Mouse (Mus musculus): ENCODE results near the gene Tnf. TPM values are rescaled to one million over a fixed set of nuclear protein-coding genes. Genes with fewer than 3 reads are reported as not detected.

Gene Tnf
- polyA plus RNA-seq, 1 experiment: 2.9 TPM

- H3K36me3 ChIP-seq (replicated peaks; ENCODE audit: low read length): peaks cover 100% of the 10 kb centered on the region
- no peak overlapping the region for H3K4me3 ChIP-seq (replicated peaks)
- no peaks in the 10 kb centered on the region for H3K9me3 ChIP-seq
- no peaks in the 10 kb centered on the region for H3K27me3 ChIP-seq (replicated peaks)
- no peak for TF ChIP-seq GATA1 (IDR thresholded peaks at IDR 0.05; ENCODE audit: borderline replicate concordance, low read length)
- no peak for TF ChIP-seq FLI1 (IDR thresholded peaks at IDR 0.05; ENCODE audit: low read length)
- peaks cover 35% of the 10 kb centered on the region for H3K4me1 ChIP-seq
These were observed 44.1 kb downstream of the Tnf start for GRCm38 (mm10) chr17:35157661-35158175.

- no peak for TF ChIP-seq GATA1 (IDR thresholded peaks at IDR 0.05; ENCODE audit: borderline replicate concordance, low read length)
- no peak for TF ChIP-seq FLI1 (IDR thresholded peaks at IDR 0.05; ENCODE audit: low read length)
- no peaks in the 10 kb centered on the region for H3K9me3 ChIP-seq
- H3K36me3 ChIP-seq (replicated peaks; ENCODE audit: low read length): peaks cover 100% of the 10 kb centered on the region
- peaks cover 30% of the 10 kb centered on the region for H3K4me1 ChIP-seq
- peak overlapping the region; percentile 28 for H3K4me3 ChIP-seq (replicated peaks)
- no peaks in the 10 kb centered on the region for H3K27me3 ChIP-seq (replicated peaks)
These were observed 44.6 kb downstream of the Tnf start for GRCm38 (mm10) chr17:35157254-35157653.

GRCm38 (mm10) chr17:35156461-35157200, 45.2 kb downstream of the Tnf start:
- Histone ChIP-seq H3K9me3 (no peaks in the 10 kb centered on the region), H3K36me3 (replicated peaks; ENCODE audit: low read length) (peaks cover 99% of the 10 kb centered on the region), H3K4me1 (peaks cover 24% of the 10 kb centered on the region), H3K4me3 (replicated peaks) (no peak overlapping the region), H3K27me3 (replicated peaks) (no peaks in the 10 kb centered on the region)
- TF ChIP-seq FLI1 (IDR thresholded peaks at IDR 0.05; ENCODE audit: low read length) (no peak), GATA1 (IDR thresholded peaks at IDR 0.05; ENCODE audit: borderline replicate concordance, low read length) (no peak)

- Histone ChIP-seq H3K27me3 (replicated peaks) (no peaks in the 10 kb centered on the region), H3K4me3 (replicated peaks) (no peak overlapping the region), H3K9me3 (no peaks in the 10 kb centered on the region), H3K36me3 (replicated peaks; ENCODE audit: low read length) (peaks cover 98% of the 10 kb centered on the region), H3K4me1 (peaks cover 13% of the 10 kb centered on the region)
- TF ChIP-seq FLI1 (IDR thresholded peaks at IDR 0.05; ENCODE audit: low read length) (no peak), GATA1 (IDR thresholded peaks at IDR 0.05; ENCODE audit: borderline replicate concordance, low read length) (no peak)
These were observed 46.4 kb downstream of the Tnf start for GRCm38 (mm10) chr17:35155451-35155850.

GRCm38 (mm10) chr17:35154616-35155015, 47.2 kb downstream of the Tnf start:
- H3K27me3 ChIP-seq (replicated peaks): no peaks in the 10 kb centered on the region
- TF ChIP-seq FLI1 (IDR thresholded peaks at IDR 0.05; ENCODE audit: low read length): no peak
- no peak for TF ChIP-seq GATA1 (IDR thresholded peaks at IDR 0.05; ENCODE audit: borderline replicate concordance, low read length)
- peaks cover 13% of the 10 kb centered on the region for H3K4me1 ChIP-seq

GRCm38 (mm10) chr17:35153931-35154330, 47.9 kb downstream of the Tnf start:
- TF ChIP-seq GATA1 (IDR thresholded peaks at IDR 0.05; ENCODE audit: borderline replicate concordance, low read length) (no peak), FLI1 (IDR thresholded peaks at IDR 0.05; ENCODE audit: low read length) (no peak)
- Histone ChIP-seq H3K9me3 (no peaks in the 10 kb centered on the region), H3K4me3 (replicated peaks) (no peak overlapping the region), H3K27me3 (replicated peaks) (no peaks in the 10 kb centered on the region), H3K4me1 (peaks cover 13% of the 10 kb centered on the region), H3K36me3 (replicated peaks; ENCODE audit: low read length) (peaks cover 98% of the 10 kb centered on the region)

More at GRCm38 (mm10) chr17:35154616-35155015, 47.2 kb downstream of the Tnf start:
- Histone ChIP-seq H3K36me3 (replicated peaks; ENCODE audit: low read length) (peaks cover 98% of the 10 kb centered on the region), H3K9me3 (no peaks in the 10 kb centered on the region), H3K4me3 (replicated peaks) (no peak overlapping the region)

GRCm38 (mm10) chr17:35153077-35153476, 48.7 kb downstream of the Tnf start:
- Histone ChIP-seq H3K27me3 (replicated peaks) (no peaks in the 10 kb centered on the region), H3K4me3 (replicated peaks) (no peak overlapping the region), H3K4me1 (peaks cover 13% of the 10 kb centered on the region), H3K9me3 (no peaks in the 10 kb centered on the region), H3K36me3 (replicated peaks; ENCODE audit: low read length) (peaks cover 98% of the 10 kb centered on the region)
- no peak for TF ChIP-seq GATA1 (IDR thresholded peaks at IDR 0.05; ENCODE audit: borderline replicate concordance, low read length)
- TF ChIP-seq FLI1 (IDR thresholded peaks at IDR 0.05; ENCODE audit: low read length): no peak

- Histone ChIP-seq H3K36me3 (replicated peaks; ENCODE audit: low read length) (peaks cover 98% of the 10 kb centered on the region), H3K4me3 (replicated peaks) (no peak overlapping the region), H3K27me3 (replicated peaks) (no peaks in the 10 kb centered on the region), H3K4me1 (peaks cover 13% of the 10 kb centered on the region), H3K9me3 (no peaks in the 10 kb centered on the region)
- TF ChIP-seq GATA1 (IDR thresholded peaks at IDR 0.05; ENCODE audit: borderline replicate concordance, low read length) (no peak), FLI1 (IDR thresholded peaks at IDR 0.05; ENCODE audit: low read length) (no peak)
These were observed 49.7 kb downstream of the Tnf start for GRCm38 (mm10) chr17:35152121-35152520.

Other genes with a start within 250 kb of the Tnf start
- 4.5 and 7.2 TPM in 2 replicates for gene Hspa1b, start 242.8 kb downstream of the Tnf start, polyA plus RNA-seq (2012; ENCODE audit: insufficient read depth, low replicate concordance)
- gene Gm20481, start 232.1 kb downstream of the Tnf start, polyA plus RNA-seq (2012; ENCODE audit: insufficient read depth, low replicate concordance): not detected in 2 replicates
- gene Hspa1a, start 229.9 kb downstream of the Tnf start, polyA plus RNA-seq (2012; ENCODE audit: insufficient read depth, low replicate concordance): 1.5 and 2.0 TPM in 2 replicates
- gene Hspa1l, start 229.3 kb downstream of the Tnf start, polyA plus RNA-seq (2012; ENCODE audit: insufficient read depth, low replicate concordance): not detected in 2 replicates
- gene Lsm2, start 220.1 kb downstream of the Tnf start, polyA plus RNA-seq (2012; ENCODE audit: insufficient read depth, low replicate concordance): 64.3 and 95.0 TPM in 2 replicates
- gene Vars, start 201.0 kb downstream of the Tnf start, polyA plus RNA-seq (2012; ENCODE audit: insufficient read depth, low replicate concordance): 188 and 650 TPM in 2 replicates
- gene Vwa7, start 185.4 kb downstream of the Tnf start, polyA plus RNA-seq (2012; ENCODE audit: insufficient read depth, low replicate concordance): 0.38 and 0.40 TPM in 2 replicates
- 4.1 and 5.4 TPM in 2 replicates for gene Sapcd1, start 174.0 kb downstream of the Tnf start, polyA plus RNA-seq (2012; ENCODE audit: insufficient read depth, low replicate concordance)
- gene Msh5, start 155.3 kb downstream of the Tnf start, polyA plus RNA-seq (2012; ENCODE audit: insufficient read depth, low replicate concordance): 10.5 and 10.9 TPM in 2 replicates
- gene Clic1, start 152.0 kb downstream of the Tnf start, polyA plus RNA-seq (2012; ENCODE audit: insufficient read depth, low replicate concordance): 244 and 373 TPM in 2 replicates
- 30.5 and 36.5 TPM in 2 replicates for gene Ddah2, start 143.0 kb downstream of the Tnf start, polyA plus RNA-seq (2012; ENCODE audit: insufficient read depth, low replicate concordance)
- gene Ly6g6c, start 136.6 kb downstream of the Tnf start, polyA plus RNA-seq (2012; ENCODE audit: insufficient read depth, low replicate concordance): 14.8 and 15.5 TPM in 2 replicates
- gene Mpig6b, start 135.8 kb downstream of the Tnf start, polyA plus RNA-seq (2012; ENCODE audit: insufficient read depth, low replicate concordance): 53.5 and 66.3 TPM in 2 replicates
- not detected in 2 replicates for gene Ly6g6e, start 125.1 kb downstream of the Tnf start, polyA plus RNA-seq (2012; ENCODE audit: insufficient read depth, low replicate concordance)
- 79.9 and 106 TPM in 2 replicates for gene Ly6g6d, start 123.9 kb downstream of the Tnf start, polyA plus RNA-seq (2012; ENCODE audit: insufficient read depth, low replicate concordance)
- 517 and 745 TPM in 2 replicates for gene Ly6g6f, start 116.4 kb downstream of the Tnf start, polyA plus RNA-seq (2012; ENCODE audit: insufficient read depth, low replicate concordance)
- 211 and 290 TPM in 2 replicates for gene Abhd16a, start 112.7 kb downstream of the Tnf start, polyA plus RNA-seq (2012; ENCODE audit: insufficient read depth, low replicate concordance)
- not detected in 2 replicates for gene Ly6g5c, start 93.7 kb downstream of the Tnf start, polyA plus RNA-seq (2012; ENCODE audit: insufficient read depth, low replicate concordance)
- 0.23 TPM in 1 of 2 replicates, not detected in the other for gene Ly6g5b, start 86.6 kb downstream of the Tnf start, polyA plus RNA-seq (2012; ENCODE audit: insufficient read depth, low replicate concordance)
- 46.5 and 57.4 TPM in 2 replicates for gene Gpank1, start 80.6 kb downstream of the Tnf start, polyA plus RNA-seq (2012; ENCODE audit: insufficient read depth, low replicate concordance)
- 75.6 and 82.2 TPM in 2 replicates for gene Csnk2b, start 80.0 kb downstream of the Tnf start, polyA plus RNA-seq (2012; ENCODE audit: insufficient read depth, low replicate concordance)
- 3.2 and 6.1 TPM in 2 replicates for gene D17H6S53E, start 75.6 kb downstream of the Tnf start, polyA plus RNA-seq (2012; ENCODE audit: insufficient read depth, low replicate concordance)
- gene Apom, start 70.0 kb downstream of the Tnf start, polyA plus RNA-seq (2012; ENCODE audit: insufficient read depth, low replicate concordance): not detected in 2 replicates
- gene Bag6, start 66.8 kb downstream of the Tnf start, polyA plus RNA-seq (2012; ENCODE audit: insufficient read depth, low replicate concordance): 613 and 1,584 TPM in 2 replicates
- 1,080 and 3,273 TPM in 2 replicates for gene Prrc2a, start 37.1 kb downstream of the Tnf start, polyA plus RNA-seq (2012; ENCODE audit: insufficient read depth, low replicate concordance)
- gene Aif1, start 25.9 kb downstream of the Tnf start, polyA plus RNA-seq (2012; ENCODE audit: insufficient read depth, low replicate concordance): 2.5 and 22.3 TPM in 2 replicates
- 5.9 and 24.8 TPM in 2 replicates for gene Lst1, start 13.6 kb downstream of the Tnf start, polyA plus RNA-seq (2012; ENCODE audit: insufficient read depth, low replicate concordance)
- 12.1 TPM in 1 of 2 replicates, not detected in the other for gene Ltb, start 7.6 kb downstream of the Tnf start, polyA plus RNA-seq (2012; ENCODE audit: insufficient read depth, low replicate concordance)
- gene Lta, start 3.3 kb upstream of the Tnf start, polyA plus RNA-seq (2012; ENCODE audit: insufficient read depth, low replicate concordance): 0.85 TPM in 1 of 2 replicates, not detected in the other
- not detected in 2 replicates for gene Gm16181, start 18.8 kb upstream of the Tnf start, polyA plus RNA-seq (2012; ENCODE audit: insufficient read depth, low replicate concordance)
- gene Atp6v1g2, start 31.7 kb upstream of the Tnf start, polyA plus RNA-seq (2012; ENCODE audit: insufficient read depth, low replicate concordance): 0.86 TPM in 1 of 2 replicates, not detected in the other
- 31.8 and 57.1 TPM in 2 replicates for gene Nfkbil1, start 33.8 kb upstream of the Tnf start, polyA plus RNA-seq (2012; ENCODE audit: insufficient read depth, low replicate concordance)
- 83.5 and 158 TPM in 2 replicates for gene Ddx39b, start 39.7 kb upstream of the Tnf start, polyA plus RNA-seq (2012; ENCODE audit: insufficient read depth, low replicate concordance)
- gene H2-D1, start 60.7 kb upstream of the Tnf start, polyA plus RNA-seq (2012; ENCODE audit: insufficient read depth, low replicate concordance): 170 and 362 TPM in 2 replicates
- gene H2-Q1, start 118.4 kb upstream of the Tnf start, polyA plus RNA-seq (2012; ENCODE audit: insufficient read depth, low replicate concordance): 1.5 and 7.3 TPM in 2 replicates
- 6.7 TPM in 1 of 2 replicates, not detected in the other for gene H2-Q2, start 140.2 kb upstream of the Tnf start, polyA plus RNA-seq (2012; ENCODE audit: insufficient read depth, low replicate concordance)
- gene H2-Q4, start 177.6 kb upstream of the Tnf start, polyA plus RNA-seq (2012; ENCODE audit: insufficient read depth, low replicate concordance): 13.9 and 46.4 TPM in 2 replicates
- 2.5 and 4.2 TPM in 2 replicates for gene H2-Q6, start 222.8 kb upstream of the Tnf start, polyA plus RNA-seq (2012; ENCODE audit: insufficient read depth, low replicate concordance)
- 3.2 and 20.1 TPM in 2 replicates for gene H2-Q7, start 237.1 kb upstream of the Tnf start, polyA plus RNA-seq (2012; ENCODE audit: insufficient read depth, low replicate concordance)

Data from megakaryocyte, embryonic 14.5 days (primary cell).